Mouse (Mus musculus): ENCODE measurements around the gene Ampd3.

Ampd3 gene

GRCm38 (mm10) chr7:110768001-110768400, at the start of gene Ampd3:
TSS of gene Ampd3 (plus strand) at chr7:110768206.
- DNase-seq = no peak

DNA sequence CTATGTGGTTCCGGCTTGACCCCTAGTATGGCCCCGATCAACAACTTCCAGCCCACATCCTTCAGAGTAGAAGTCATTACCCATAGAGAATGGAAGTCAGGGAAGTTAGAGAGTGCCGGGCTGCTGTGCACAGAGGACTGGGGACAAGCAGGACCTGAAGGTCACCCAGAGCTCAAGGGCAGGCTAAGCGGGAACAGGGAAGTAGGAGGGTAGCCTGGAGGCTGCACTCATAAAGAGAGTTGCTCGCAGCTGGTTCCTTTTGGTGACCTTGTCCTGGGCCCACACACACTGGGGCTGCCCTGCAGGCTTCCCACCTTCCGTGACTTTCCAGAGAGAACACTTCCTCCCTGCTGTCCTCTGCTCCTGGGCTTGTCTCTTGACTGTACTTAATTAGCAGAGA, 49.5 kb upstream of the Ampd3 start:
- no peak for DNase-seq

GRCm38 (mm10) chr7:110719857-110720256, 48.1 kb upstream of the Ampd3 start:
- no peak for DNase-seq

DNA sequence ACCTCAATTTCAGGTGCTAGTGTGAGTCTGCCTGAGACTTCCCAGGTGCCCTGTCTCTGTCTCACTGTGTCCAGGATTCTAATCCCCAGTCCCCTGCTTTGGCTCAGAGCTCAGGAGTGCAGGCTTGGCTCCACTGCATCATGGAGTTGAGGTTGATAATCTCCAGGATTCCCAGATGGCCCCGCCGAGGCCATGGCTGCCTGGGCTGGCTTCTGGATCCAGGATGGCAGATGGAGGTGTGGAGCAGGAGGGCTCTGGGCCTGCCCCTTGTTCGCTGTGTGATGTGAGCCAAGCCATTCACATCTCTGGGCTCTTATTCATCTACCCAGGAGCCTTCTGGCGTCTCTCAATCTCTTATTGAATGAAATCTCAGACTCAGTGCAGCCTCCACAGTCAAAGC, 45.8 kb upstream of the Ampd3 start:
- no peak for DNase-seq

DNA sequence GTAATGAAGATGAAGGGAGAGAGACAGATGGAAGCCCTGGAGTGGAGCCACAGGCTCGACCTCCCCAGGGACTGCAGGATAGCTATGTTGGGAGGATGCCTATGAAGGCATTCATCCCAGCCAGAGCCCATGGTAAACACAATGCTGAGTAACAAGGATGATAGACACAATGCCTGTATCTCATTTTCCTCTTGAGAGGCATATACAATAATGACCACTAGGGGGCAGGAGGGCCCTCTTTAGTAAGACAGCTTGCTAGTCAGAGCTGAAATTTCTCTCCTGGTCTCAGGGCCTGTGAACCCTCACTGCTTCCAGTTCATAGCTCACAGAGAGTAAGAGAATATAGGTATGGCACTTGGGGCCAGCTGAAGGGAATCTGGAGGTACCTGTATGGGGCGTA, 41.0 kb upstream of the Ampd3 start:
- DNase-seq = peak; percentile 87

DNA sequence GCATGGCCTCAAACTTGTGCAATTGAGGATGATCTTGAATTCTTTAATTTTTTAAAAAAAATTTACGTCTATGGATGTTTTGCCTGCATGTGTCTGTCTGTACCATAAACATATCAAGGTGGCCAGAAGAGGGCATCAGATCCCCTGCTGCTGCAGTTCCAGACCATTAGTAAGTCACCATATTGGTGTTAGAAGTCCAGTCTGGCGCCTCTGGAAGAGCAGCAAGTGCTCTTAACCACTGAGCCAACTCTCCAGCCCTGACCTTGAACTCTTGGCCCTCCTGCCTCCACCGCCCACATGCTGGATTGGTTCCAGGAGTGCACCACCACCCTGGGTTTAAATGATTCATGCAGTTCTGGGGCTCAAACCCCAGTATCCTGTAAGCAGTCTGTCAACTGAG, 39.1 kb upstream of the Ampd3 start:
- DNase-seq = peak; percentile 57

- DNase-seq = no peak
These were observed 38.7 kb upstream of the Ampd3 start for GRCm38 (mm10) chr7:110729295-110729694.

- peak; percentile 33 for DNase-seq
These were observed 36.7 kb upstream of the Ampd3 start for GRCm38 (mm10) chr7:110731091-110731967.

- no peak for DNase-seq
These were observed 35.9 kb upstream of the Ampd3 start for GRCm38 (mm10) chr7:110732001-110732632.

GRCm38 (mm10) chr7:110736914-110737313, 31.1 kb upstream of the Ampd3 start:
- no peak for DNase-seq

GRCm38 (mm10) chr7:110739764-110740163, 28.2 kb upstream of the Ampd3 start:
- DNase-seq = no peak

GRCm38 (mm10) chr7:110740188-110740587, 27.8 kb upstream of the Ampd3 start:
- no peak for DNase-seq

GRCm38 (mm10) chr7:110742022-110742421, 26.0 kb upstream of the Ampd3 start:
- DNase-seq = no peak

DNA sequence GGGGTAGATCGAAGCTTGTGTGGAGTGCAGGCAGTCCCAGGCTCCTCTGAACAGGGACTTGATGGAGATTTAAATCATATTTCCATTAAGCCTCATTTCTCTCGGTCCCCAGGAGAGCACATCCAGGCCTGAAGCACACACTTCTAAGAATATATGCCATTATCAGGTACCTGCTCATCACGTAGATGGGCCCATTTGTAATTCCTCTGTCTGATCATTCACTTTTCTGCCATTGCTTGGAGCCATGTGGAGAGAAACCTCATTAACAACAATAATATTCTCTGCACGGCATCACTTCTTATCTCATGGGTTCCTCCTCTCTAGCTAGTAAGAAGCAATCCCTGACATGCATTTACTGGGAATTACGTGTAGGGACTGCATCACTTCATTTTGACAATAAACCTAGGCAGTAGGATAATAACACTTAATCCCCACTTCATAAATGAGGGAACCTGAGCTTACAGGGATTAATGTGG, 21.9 kb upstream of the Ampd3 start:
- no peak for DNase-seq

DNA sequence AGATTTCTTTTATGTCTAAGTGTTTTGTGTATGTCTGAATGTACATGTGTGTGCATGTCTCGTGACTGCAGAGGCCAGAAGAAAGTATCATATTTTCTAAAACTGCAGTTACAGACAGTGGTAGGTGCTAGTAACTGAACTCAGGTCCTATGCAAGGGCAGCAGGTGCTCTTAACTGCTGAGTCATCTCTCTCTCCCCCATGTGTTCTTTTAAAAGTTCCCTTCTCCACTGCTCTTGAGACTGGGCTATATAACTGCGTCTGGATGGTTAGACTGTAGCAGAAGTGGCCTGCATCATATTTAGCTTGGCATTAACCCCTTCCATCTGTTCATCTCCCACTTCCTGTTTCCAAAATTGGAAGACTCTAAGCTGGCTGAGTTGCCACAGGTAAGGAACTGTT, 21.2 kb upstream of the Ampd3 start:
- DNase-seq = no peak

DNA sequence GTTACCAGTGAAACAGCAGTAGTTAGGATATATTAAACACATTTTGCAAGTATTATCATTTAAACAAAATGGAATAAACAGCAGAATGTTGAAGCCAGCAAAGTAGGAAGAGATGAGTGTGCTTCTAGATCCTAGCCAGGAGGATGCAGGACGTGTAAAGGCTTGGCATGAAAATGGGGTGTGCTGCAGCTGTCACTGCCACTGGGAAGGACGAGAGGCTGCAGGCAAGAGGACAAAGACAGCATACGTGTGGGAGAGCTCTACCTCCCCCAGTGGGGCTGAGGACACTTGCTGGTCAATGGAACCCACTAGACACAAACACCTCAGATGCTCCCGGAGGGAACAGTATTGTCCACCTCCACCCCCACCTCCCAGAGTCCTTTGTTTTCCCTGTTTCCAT, 17.2 kb upstream of the Ampd3 start:
- DNase-seq = no peak

DNA sequence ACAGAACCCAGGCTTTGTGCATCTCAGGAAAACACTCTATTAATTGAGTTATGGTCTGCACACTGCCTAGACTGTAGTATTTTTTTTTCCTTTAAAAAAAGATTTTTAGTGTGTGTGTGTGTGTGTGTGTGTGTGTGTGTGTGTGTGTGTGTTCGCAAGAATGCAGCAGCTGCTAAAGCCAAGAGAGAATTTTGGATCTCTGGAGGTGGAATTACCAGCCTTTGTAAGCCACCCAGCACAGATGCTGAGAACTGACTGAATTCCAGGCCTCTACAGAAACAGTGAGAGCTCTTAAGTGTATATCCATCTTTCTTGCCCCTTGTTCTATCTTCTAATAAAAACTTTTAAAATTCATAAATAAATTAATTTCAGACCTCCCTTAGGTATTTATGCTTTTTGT, 16.4 kb upstream of the Ampd3 start:
- no peak for DNase-seq

DNA sequence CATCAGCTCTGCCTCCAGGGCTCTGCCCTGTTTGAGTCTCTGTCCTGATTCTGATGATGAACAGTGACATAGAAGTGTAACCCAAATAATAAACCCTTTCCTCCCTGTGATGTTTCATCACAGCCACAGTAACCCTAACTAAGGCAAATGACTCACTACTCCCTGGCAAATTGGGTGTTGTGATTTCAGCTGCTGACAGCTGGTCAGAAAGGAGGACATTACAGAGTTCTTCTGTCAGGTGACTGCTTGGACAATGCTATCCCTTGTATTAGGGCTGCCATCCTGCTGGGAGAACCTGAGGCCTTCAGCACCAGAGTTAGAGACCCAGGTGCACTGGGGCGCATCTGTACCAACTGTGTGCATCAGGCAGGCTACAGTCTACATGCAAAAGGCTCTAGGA, 14.7 kb upstream of the Ampd3 start:
- DNase-seq = no peak

GRCm38 (mm10) chr7:110753926-110754330, 14.1 kb upstream of the Ampd3 start:
- peak; percentile 73 for DNase-seq

GRCm38 (mm10) chr7:110756440-110756839, 11.6 kb upstream of the Ampd3 start:
- DNase-seq = no peak

DNA sequence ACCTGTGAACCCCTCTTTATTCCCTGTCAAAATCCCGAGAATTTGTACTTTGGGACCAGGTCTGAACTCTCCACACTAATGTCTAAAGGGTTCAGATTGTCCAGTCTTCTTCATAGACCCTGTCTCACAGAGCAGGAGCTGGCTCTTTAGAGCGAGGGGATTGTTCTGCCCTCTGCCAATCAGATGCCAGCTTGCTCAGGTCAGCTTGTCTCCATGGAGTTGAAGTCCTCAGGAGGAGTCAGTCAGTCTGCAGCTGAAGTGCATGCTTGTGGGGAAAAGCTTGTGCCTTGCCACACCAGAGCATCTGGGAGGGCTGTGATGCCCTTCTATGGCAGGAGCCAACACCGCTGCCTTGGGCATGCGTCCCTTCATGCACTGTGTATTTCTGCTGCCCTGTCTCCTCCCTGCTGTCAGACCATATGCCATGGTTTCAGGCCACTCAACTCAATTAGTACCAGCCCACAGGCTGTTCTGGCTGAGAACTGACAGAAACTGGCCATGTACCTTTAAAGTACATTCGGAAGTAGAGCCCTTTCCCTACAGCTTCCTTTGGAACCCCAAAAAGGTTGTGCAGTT, 5.3 kb upstream of the Ampd3 start:
- no peak for DNase-seq

DNA sequence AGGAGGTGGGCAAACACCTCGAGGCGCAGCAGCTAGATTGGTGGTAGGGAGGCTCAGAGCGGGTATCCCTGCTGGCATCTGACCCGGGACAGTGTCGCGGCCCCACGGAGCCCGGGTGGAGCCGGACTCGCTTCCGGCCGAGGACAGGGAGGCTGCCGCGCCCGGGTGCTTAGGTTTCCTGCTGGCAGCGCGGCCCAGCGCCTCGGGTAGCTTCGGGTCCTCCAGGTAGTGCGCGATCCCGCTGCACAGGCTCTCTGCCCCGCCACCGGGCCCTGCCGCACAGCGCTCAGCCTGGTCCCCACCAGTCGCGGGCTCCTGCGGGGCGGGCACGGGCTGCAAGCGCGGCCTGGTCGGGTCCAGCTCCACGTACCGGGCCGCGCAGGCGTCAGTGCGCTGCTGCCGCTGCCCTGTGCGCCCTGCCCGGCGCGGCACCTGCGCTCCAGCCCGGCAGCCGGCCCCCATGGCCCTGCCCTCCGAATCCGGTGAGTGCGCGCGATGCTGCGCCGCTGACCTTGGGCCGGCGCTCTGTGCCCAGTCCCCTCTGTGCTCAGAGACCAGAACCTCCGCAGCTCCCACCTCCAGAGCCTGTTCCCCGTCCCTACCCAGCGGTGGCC, 552 bp downstream of the Ampd3 start:
- peak; percentile 61 for DNase-seq

DNA sequence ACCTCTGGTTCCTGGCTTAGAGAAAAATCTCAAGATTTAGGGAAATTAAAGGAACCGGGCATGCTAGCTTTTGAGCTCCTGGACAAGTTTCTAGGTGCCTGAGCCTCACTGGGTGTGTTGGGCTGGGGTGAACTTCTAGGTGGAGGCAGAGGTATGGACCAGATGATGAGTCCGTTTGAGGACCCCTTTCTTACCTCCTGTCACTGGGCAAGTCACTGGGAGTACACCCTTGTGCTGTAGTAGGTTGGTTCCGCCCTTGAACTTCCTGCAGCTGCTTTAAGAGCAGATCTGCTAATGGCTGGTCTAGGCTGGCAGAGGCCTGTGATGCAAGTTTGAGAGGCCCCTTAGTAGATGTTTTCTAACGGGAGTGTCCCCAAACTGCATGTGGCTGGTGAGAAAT, 1.1 kb downstream of the Ampd3 start:
- no peak for DNase-seq

DNA sequence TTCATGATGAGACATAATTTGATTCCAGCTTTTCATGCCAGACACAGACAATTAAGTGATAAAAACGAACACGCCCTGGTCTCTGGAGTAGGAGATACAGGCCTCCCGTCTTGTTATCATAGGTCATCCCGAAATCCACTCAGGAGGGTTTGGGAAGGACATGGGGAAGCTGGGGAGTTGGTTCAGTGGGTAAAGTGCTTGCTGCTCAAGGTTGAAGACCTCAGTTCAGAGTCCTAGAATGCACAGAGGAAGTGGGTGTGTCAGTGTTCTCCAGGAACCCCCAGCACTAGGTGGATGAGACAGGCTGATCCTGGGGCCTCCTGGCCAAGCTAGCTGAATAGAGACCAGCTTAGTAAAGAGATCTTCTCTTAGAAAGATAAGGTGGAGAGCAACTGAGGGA, 2.9 kb downstream of the Ampd3 start:
- no peak for DNase-seq

All from embryo, embryonic 11 days (tissue).